8 mouse cellular contexts compared by ENCODE assay signal in the genomic region with DNA sequence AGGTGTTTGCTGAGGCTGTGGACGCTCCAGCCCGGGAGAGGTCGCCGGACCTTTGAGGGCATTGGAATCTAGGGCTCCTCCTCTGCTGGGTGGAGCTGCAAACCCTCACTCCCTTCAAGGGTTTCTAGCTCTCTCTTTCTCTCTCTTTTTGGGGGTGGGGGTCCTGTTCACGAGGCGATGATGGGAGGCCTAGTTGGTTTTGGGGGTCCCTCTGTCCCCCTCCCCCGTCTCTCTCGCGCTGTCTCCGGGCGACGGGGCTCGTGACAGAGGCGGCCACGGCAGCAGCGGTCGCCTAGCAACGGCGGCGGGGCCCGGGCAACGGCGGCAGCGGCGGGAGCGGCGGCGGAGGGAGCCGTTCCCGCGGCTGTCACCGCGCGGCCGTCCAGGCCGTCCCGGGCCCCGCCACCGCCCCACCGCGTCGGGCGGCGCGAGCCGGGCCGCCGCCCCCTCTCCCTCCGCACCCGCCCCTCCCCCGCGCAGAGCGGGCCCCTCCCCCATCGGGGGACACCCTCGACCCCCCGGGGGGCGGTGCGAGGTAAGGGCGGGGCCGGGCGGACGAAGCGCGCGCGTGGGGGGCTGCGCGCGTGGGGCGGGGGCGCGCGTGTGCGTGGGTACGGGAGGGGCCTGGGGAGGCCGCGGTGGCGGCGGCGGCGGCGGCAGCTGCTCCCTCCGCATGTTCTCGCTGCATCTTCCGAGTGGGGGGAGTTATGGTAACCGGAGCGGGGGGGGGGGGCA. TPM values are rescaled to one million over a fixed set of nuclear protein-coding genes. Genes with fewer than 3 reads are reported as not detected.
DNase-seq lines count a peak whose midpoint lies in the region; ATAC-seq lines count a peak whose summit lies in the region.

No protein-coding gene starts in this region.

- 0 out of 2 replicates have a peak, but pooled peaks have one; percentile 6 for ATAC-seq in embryonic facial prominence, embryonic 15.5 days (ENCODE audit: insufficient number of reproducible peaks, low FRiP score, low TSS enrichment, low read depth)
- ATAC-seq in hindbrain, embryonic 12.5 days (ENCODE audit: low FRiP score) = no peak
- ATAC-seq in limb, embryonic 11.5 days (ENCODE audit: insufficient number of reproducible peaks, low FRiP score, low TSS enrichment, low read depth) = no peak
- no peak for ATAC-seq in midbrain, embryonic 13.5 days

- WGBS in embryonic facial prominence, embryonic 15.5 days = 0% methylated on average over 32 of the region's 87 CpGs
- WGBS in hindbrain, embryonic 12.5 days = 0% methylated on average over 36 of the region's 87 CpGs
- WGBS in limb, embryonic 11.5 days = 0% methylated on average over 31 of the region's 87 CpGs
- WGBS in midbrain, embryonic 13.5 days = under 1% methylated on average over 52 of the region's 87 CpGs

- H3K4me1 ChIP-seq in embryonic facial prominence, embryonic 15.5 days = peaks cover 78% of the 10 kb centered on the region
- H3K4me1 ChIP-seq in hindbrain, embryonic 12.5 days = peaks cover 76% of the 10 kb centered on the region
- H3K4me1 ChIP-seq in limb, embryonic 11.5 days (ENCODE audit: control insufficient read depth, insufficient read depth, low read length) = peaks cover 54% of the 10 kb centered on the region
- H3K4me1 ChIP-seq in midbrain, embryonic 13.5 days (replicated peaks) = peaks cover 91% of the 10 kb centered on the region

- no peaks in the 10 kb centered on the region for H3K27me3 ChIP-seq in embryonic facial prominence, embryonic 15.5 days
- H3K27me3 ChIP-seq in hindbrain, embryonic 12.5 days = no peaks in the 10 kb centered on the region
- no peaks in the 10 kb centered on the region for H3K27me3 ChIP-seq in limb, embryonic 11.5 days (ENCODE audit: control insufficient read depth, insufficient read depth, low read length)
- H3K27me3 ChIP-seq in midbrain, embryonic 13.5 days = no peaks in the 10 kb centered on the region

- peak overlapping the region; percentile 54 for H3K9ac ChIP-seq in embryonic facial prominence, embryonic 15.5 days
- peak overlapping the region; percentile 97 for H3K9ac ChIP-seq in hindbrain, embryonic 12.5 days
- peak overlapping the region; percentile 82 for H3K9ac ChIP-seq in limb, embryonic 11.5 days (ENCODE audit: low read length)
- peak overlapping the region; percentile 92 for H3K9ac ChIP-seq in midbrain, embryonic 13.5 days (replicated peaks)

- peak; percentile 57 to 72 for DNase-seq in left cerebral cortex, adult 18-20 months (ENCODE audit: low spot score in 2 of 2)
- DNase-seq in left cerebral cortex, adult 9 months (ENCODE audit: low spot score in 2 of 2) = no peak
- peak; percentile 29 for DNase-seq in ZHBTc4 (ENCODE audit: low read depth, low spot score)
- DNase-seq in limb, embryonic 11.5 days (ENCODE audit: low spot score) = peak; percentile 63
- peak; percentile 28 to 33 for DNase-seq in urinary bladder, postnatal 36 days (ENCODE audit: low spot score in 2 of 2)

- peak overlapping the region; percentile 75 for H3K27ac ChIP-seq in embryonic facial prominence, embryonic 15.5 days (replicated peaks)
- peak overlapping the region; percentile 95 for H3K27ac ChIP-seq in hindbrain, embryonic 12.5 days
- peak overlapping the region; percentile 77 for H3K27ac ChIP-seq in limb, embryonic 11.5 days (replicated peaks; ENCODE audit: low read depth, low read length)
- H3K27ac ChIP-seq in midbrain, embryonic 13.5 days = peak overlapping the region; percentile 93

- H3K9me3 ChIP-seq in embryonic facial prominence, embryonic 15.5 days (replicated peaks) = no peaks in the 10 kb centered on the region
- no peaks in the 10 kb centered on the region for H3K9me3 ChIP-seq in hindbrain, embryonic 12.5 days (replicated peaks)
- H3K9me3 ChIP-seq in limb, embryonic 11.5 days (ENCODE audit: control insufficient read depth, low read length) = no peaks in the 10 kb centered on the region
- no peaks in the 10 kb centered on the region for H3K9me3 ChIP-seq in midbrain, embryonic 13.5 days

- H3K4me2 ChIP-seq in embryonic facial prominence, embryonic 15.5 days (replicated peaks) = peak overlapping the region; percentile 95
- H3K4me2 ChIP-seq in hindbrain, embryonic 12.5 days (replicated peaks) = peak overlapping the region; percentile 99
- H3K4me2 ChIP-seq in limb, embryonic 11.5 days (ENCODE audit: low read depth, severe bottlenecking) = peak overlapping the region; percentile 98
- H3K4me2 ChIP-seq in midbrain, embryonic 13.5 days (replicated peaks) = peak overlapping the region; percentile 88

- H3K36me3 ChIP-seq in embryonic facial prominence, embryonic 15.5 days = no peaks in the 10 kb centered on the region
- H3K36me3 ChIP-seq in hindbrain, embryonic 12.5 days = no peaks in the 10 kb centered on the region
- no peaks in the 10 kb centered on the region for H3K36me3 ChIP-seq in limb, embryonic 11.5 days (ENCODE audit: control insufficient read depth, insufficient read depth, low read length)
- H3K36me3 ChIP-seq in midbrain, embryonic 13.5 days = 0 out of 2 replicates have a peak, but pooled peaks cover 5% of the 10 kb centered on the region

- H3K4me3 ChIP-seq in embryonic facial prominence, embryonic 15.5 days (replicated peaks) = peak overlapping the region; percentile 68
- H3K4me3 ChIP-seq in hindbrain, embryonic 12.5 days = peak overlapping the region; percentile 87
- peak overlapping the region; percentile 59 for H3K4me3 ChIP-seq in limb, embryonic 11.5 days (ENCODE audit: low read depth, low read length)
- H3K4me3 ChIP-seq in midbrain, embryonic 13.5 days (replicated peaks) = peak overlapping the region; percentile 74

RNA-seq across cellular contexts. Expression of a gene that starts 7.4 kb away (rescaled TPM):
- 100 to 1,000 TPM; 348 to 362 TPM for total RNA-seq in left cerebral cortex, adult 18-20 months (2021)
- 2.2 and 3.2 TPM in 2 replicates for polyA plus RNA-seq in embryonic facial prominence, embryonic 15.5 days (2015; fragmentation: Nextera tagmentation; extraction: Ambion mirVana)
- 4.2 and 4.4 TPM in 2 replicates for polyA plus RNA-seq in hindbrain, embryonic 12.5 days (2016; fragmentation: Nextera tagmentation; extraction: Ambion mirVana)
- 3.1 and 3.5 TPM in 2 replicates for polyA plus RNA-seq in limb, embryonic 11.5 days (2014; fragmentation: Nextera tagmentation; extraction: Ambion mirVana)
- 5.0 and 6.2 TPM in 2 replicates for polyA plus RNA-seq in midbrain, embryonic 13.5 days (2015; fragmentation: Nextera tagmentation; extraction: Ambion mirVana)

RNA-seq across cellular contexts. Expression of a gene that starts 9.1 kb away (rescaled TPM):
- total RNA-seq in left cerebral cortex, adult 18-20 months (2021) = 100 to 1,000 TPM in 1 of 2 experiments, 10 to 100 TPM in 1; 97.8 to 103 TPM
- 172 and 180 TPM in 2 replicates for polyA plus RNA-seq in embryonic facial prominence, embryonic 15.5 days (2015; fragmentation: Nextera tagmentation; extraction: Ambion mirVana)
- 131 and 149 TPM in 2 replicates for polyA plus RNA-seq in hindbrain, embryonic 12.5 days (2016; fragmentation: Nextera tagmentation; extraction: Ambion mirVana)
- polyA plus RNA-seq in limb, embryonic 11.5 days (2014; fragmentation: Nextera tagmentation; extraction: Ambion mirVana) = 164 and 170 TPM in 2 replicates
- polyA plus RNA-seq in midbrain, embryonic 13.5 days (2015; fragmentation: Nextera tagmentation; extraction: Ambion mirVana) = 145 and 148 TPM in 2 replicates

RNA-seq across cellular contexts. Expression of a gene that starts 15.6 kb away (rescaled TPM):
- total RNA-seq in left cerebral cortex, adult 18-20 months (2021) = 10 to 100 TPM; 39.5 to 46.7 TPM
- polyA plus RNA-seq in embryonic facial prominence, embryonic 15.5 days (2015; fragmentation: Nextera tagmentation; extraction: Ambion mirVana) = 13.6 and 17.4 TPM in 2 replicates
- polyA plus RNA-seq in hindbrain, embryonic 12.5 days (2016; fragmentation: Nextera tagmentation; extraction: Ambion mirVana) = 14.6 and 15.7 TPM in 2 replicates
- 4.7 and 5.0 TPM in 2 replicates for polyA plus RNA-seq in limb, embryonic 11.5 days (2014; fragmentation: Nextera tagmentation; extraction: Ambion mirVana)
- 13.6 and 17.7 TPM in 2 replicates for polyA plus RNA-seq in midbrain, embryonic 13.5 days (2015; fragmentation: Nextera tagmentation; extraction: Ambion mirVana)

RNA-seq across cellular contexts. Expression of a gene that starts 24.5 kb away (rescaled TPM):
- 10 to 100 TPM; 16.2 to 16.4 TPM for total RNA-seq in left cerebral cortex, adult 18-20 months (2021)
- 13.8 and 15.6 TPM in 2 replicates for polyA plus RNA-seq in embryonic facial prominence, embryonic 15.5 days (2015; fragmentation: Nextera tagmentation; extraction: Ambion mirVana)
- polyA plus RNA-seq in hindbrain, embryonic 12.5 days (2016; fragmentation: Nextera tagmentation; extraction: Ambion mirVana) = 19.4 and 19.7 TPM in 2 replicates
- polyA plus RNA-seq in limb, embryonic 11.5 days (2014; fragmentation: Nextera tagmentation; extraction: Ambion mirVana) = 11.5 and 14.0 TPM in 2 replicates
- 18.9 and 20.8 TPM in 2 replicates for polyA plus RNA-seq in midbrain, embryonic 13.5 days (2015; fragmentation: Nextera tagmentation; extraction: Ambion mirVana)

RNA-seq across cellular contexts. Expression of a gene that starts 31.6 kb away (rescaled TPM):
- 1 to 10 TPM; 3.4 to 3.7 TPM for total RNA-seq in left cerebral cortex, adult 18-20 months (2021)
- 6.5 and 7.4 TPM in 2 replicates for polyA plus RNA-seq in embryonic facial prominence, embryonic 15.5 days (2015; fragmentation: Nextera tagmentation; extraction: Ambion mirVana)
- polyA plus RNA-seq in hindbrain, embryonic 12.5 days (2016; fragmentation: Nextera tagmentation; extraction: Ambion mirVana) = 5.4 and 5.5 TPM in 2 replicates
- polyA plus RNA-seq in limb, embryonic 11.5 days (2014; fragmentation: Nextera tagmentation; extraction: Ambion mirVana) = 7.3 and 9.8 TPM in 2 replicates
- 4.2 and 4.4 TPM in 2 replicates for polyA plus RNA-seq in midbrain, embryonic 13.5 days (2015; fragmentation: Nextera tagmentation; extraction: Ambion mirVana)

Comparison
In these comparisons a context has a peak if more than half of its experiments do, and no peak if none do; other contexts are left out.
1. DNase-seq: peak in left cerebral cortex, adult 18-20 months (2 of 2), ZHBTc4 (single experiment), limb, embryonic 11.5 days (single experiment) and urinary bladder, postnatal 36 days (2 of 2); none in left cerebral cortex, adult 9 months (0 of 2).
2. Peak in every context shown above with its lines, with median percentiles within 50 percentile points of each other: H3K27ac ChIP-seq, H3K4me2 ChIP-seq, H3K4me3 ChIP-seq and H3K9ac ChIP-seq.